Mouse (Mus musculus) gastrocnemius, adult 2 months (tissue): ENCODE measurements at regions not wholly inside any gene's neighbourhood (a gene's known extent, or its start where the extent isn't known, plus 50 kb on each side); places are given as distances from the start of the nearest gene placed in this dataset.

ENCODE experiments used
- DNase-seq: peaks from one replicate; pipeline ENCODE4 v3.0.0; 2022
- H3K27ac ChIP-seq: fragments of 200-600 bp; 2 replicates; pipeline ENCODE4 v1.8.1; 2022; ENCODE audit warnings: mild to moderate bottlenecking
- H3K4me3 ChIP-seq: fragments of 200-600 bp; 2 replicates; pipeline ENCODE4 v1.8.1; 2022; ENCODE audit warnings: mild to moderate bottlenecking, moderate library complexity
- CTCF ChIP-seq: fragments of 200-600 bp; IDR thresholded peaks from 2 replicates; pipeline ENCODE4 v1.8.1; 2022; ENCODE audit warnings: antibody characterized with exemption, mild to moderate bottlenecking, moderate library complexity
- intact Hi-C: fragments of 180-260 bp; cut with DNase I; formaldehyde crosslinking; loops from one replicate; pipeline ENCODE4 v1.15.1; 2025

- intact Hi-C loops = no loop called here
- Histone ChIP-seq H3K27ac (no peak overlapping the region), H3K4me3 (no peak overlapping the region)
- no peak for DNase-seq
- TF ChIP-seq CTCF = no peak
Observed at GRCm38 (mm10) chr2:159438961-159439360, 644.4 kb downstream of the Dhx35 start.

- peak; percentile 31 for DNase-seq
- no peak overlapping the region for H3K4me3 ChIP-seq
- peak; percentile 64 for TF ChIP-seq CTCF
- H3K27ac ChIP-seq = no peak overlapping the region
- intact Hi-C loops = no loop called here
Observed at GRCm38 (mm10) chr2:159443581-159443980, 649.0 kb downstream of the Dhx35 start.

GRCm38 (mm10) chr2:159446434-159446833 is 651.8 kb downstream of the Dhx35 start:
- no peak for DNase-seq
- intact Hi-C loops = no loop called here
- Histone ChIP-seq H3K27ac (no peak overlapping the region), H3K4me3 (no peak overlapping the region)
- no peak for TF ChIP-seq CTCF

GRCm38 (mm10) chr2:159446886-159447285 is 652.3 kb downstream of the Dhx35 start:
- no peak for DNase-seq
- TF ChIP-seq CTCF = no peak
- Histone ChIP-seq H3K4me3 (no peak overlapping the region), H3K27ac (no peak overlapping the region)
- intact Hi-C loops = no loop called here

- intact Hi-C loops = no loop called here
- DNase-seq = no peak
- no peak overlapping the region for H3K27ac ChIP-seq
- TF ChIP-seq CTCF = no peak
- H3K4me3 ChIP-seq = no peak overlapping the region
Observed at GRCm38 (mm10) chr2:159448976-159449375, 654.4 kb downstream of the Dhx35 start.

GRCm38 (mm10) chr2:159451439-159451838 is 656.8 kb downstream of the Dhx35 start:
- intact Hi-C loops = no loop called here
- TF ChIP-seq CTCF = no peak
- no peak for DNase-seq
- no peak overlapping the region for H3K4me3 ChIP-seq
- no peak overlapping the region for H3K27ac ChIP-seq

- DNase-seq = no peak
- no peak for TF ChIP-seq CTCF
- Histone ChIP-seq H3K4me3 (no peak overlapping the region), H3K27ac (peak overlapping the region; percentile 62)
- intact Hi-C loops = no loop called here
Observed at GRCm38 (mm10) chr2:159481399-159482080, 686.9 kb downstream of the Dhx35 start.

GRCm38 (mm10) chr2:159491090-159491489 is 696.5 kb downstream of the Dhx35 start:
- TF ChIP-seq CTCF = no peak
- H3K27ac ChIP-seq = peak overlapping the region; percentile 43
- H3K4me3 ChIP-seq = no peak overlapping the region
- DNase-seq = peak; percentile 78
- intact Hi-C loops = no loop called here

GRCm38 (mm10) chr2:159498691-159499090 is 704.1 kb downstream of the Dhx35 start:
- Histone ChIP-seq H3K27ac (no peak overlapping the region), H3K4me3 (no peak overlapping the region)
- TF ChIP-seq CTCF = no peak
- intact Hi-C loops = no loop called here
- no peak for DNase-seq

GRCm38 (mm10) chr2:159501039-159501438 is 706.4 kb downstream of the Dhx35 start:
- no peak overlapping the region for H3K4me3 ChIP-seq
- no peak overlapping the region for H3K27ac ChIP-seq
- intact Hi-C loops = no loop called here
- TF ChIP-seq CTCF = no peak
- no peak for DNase-seq

GRCm38 (mm10) chr2:159519066-159519465 is 724.5 kb downstream of the Dhx35 start:
- no peak for DNase-seq
- H3K4me3 ChIP-seq = no peak overlapping the region
- H3K27ac ChIP-seq = peak overlapping the region; percentile 16; the same call in 1 of the 2 replicates
- intact Hi-C loops = no loop called here
- TF ChIP-seq CTCF = no peak

- DNase-seq = no peak
- no peak for TF ChIP-seq CTCF
- intact Hi-C loops = no loop called here
- H3K4me3 ChIP-seq = no peak overlapping the region
- H3K27ac ChIP-seq = no peak overlapping the region
Observed at GRCm38 (mm10) chr2:159523739-159524138, 729.1 kb downstream of the Dhx35 start.

GRCm38 (mm10) chr2:159534951-159535350 is 740.3 kb downstream of the Dhx35 start:
- Histone ChIP-seq H3K27ac (peak overlapping the region; percentile 66), H3K4me3 (no peak overlapping the region)
- intact Hi-C loops = no loop called here
- peak; percentile 86 for DNase-seq
- TF ChIP-seq CTCF = no peak

GRCm38 (mm10) chr2:159539261-159539660 is 744.7 kb downstream of the Dhx35 start:
- H3K27ac ChIP-seq = no peak overlapping the region
- intact Hi-C loops = no loop called here
- H3K4me3 ChIP-seq = no peak overlapping the region
- TF ChIP-seq CTCF = no peak
- DNase-seq = no peak

GRCm38 (mm10) chr2:159557567-159557966 is 763.0 kb downstream of the Dhx35 start:
- Histone ChIP-seq H3K4me3 (no peak overlapping the region), H3K27ac (no peak overlapping the region)
- TF ChIP-seq CTCF = no peak
- no peak for DNase-seq
- intact Hi-C loops = no loop called here
